Mouse (Mus musculus) heart, adult 9 months (tissue): Measurements from ENCODE around the gene Ahnak.

Experiments used
- DNase-seq, 2 experiments: peaks; one replicate each; pipeline ENCODE4 v3.0.0; 2022; ENCODE audit warnings: low spot score in 2 of 2

Gene Ahnak

DNA sequence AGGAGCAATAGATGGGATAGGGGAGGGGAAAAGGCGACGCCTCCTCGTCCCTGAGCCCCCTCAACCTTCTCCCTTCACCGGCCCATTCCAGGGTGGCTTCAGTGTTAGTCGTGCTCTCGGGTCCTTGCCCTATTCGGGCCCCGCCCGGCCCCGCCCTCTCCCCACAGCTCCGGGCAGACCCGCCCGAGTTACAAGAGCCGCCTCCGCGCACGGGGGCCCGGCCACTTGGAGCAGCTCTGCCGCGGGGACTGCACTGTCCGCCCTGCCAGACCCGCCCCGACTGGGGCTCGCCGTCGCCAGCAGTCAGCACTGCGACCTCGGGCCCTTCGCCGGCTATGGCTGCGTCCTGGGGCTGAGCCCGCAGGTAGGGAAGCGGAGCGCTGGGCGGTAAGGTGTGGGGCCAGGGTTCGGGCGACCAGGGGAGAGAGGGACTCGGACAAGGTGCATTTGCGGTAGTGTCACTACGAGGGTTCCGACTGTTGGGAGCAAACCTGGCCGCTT, at the start of gene Ahnak:
Gene Ahnak, plus strand, starts transcription at position 219 of the 501 bp plus-strand sequence.
- DNase-seq = peak; percentile 88 to 92

DNA sequence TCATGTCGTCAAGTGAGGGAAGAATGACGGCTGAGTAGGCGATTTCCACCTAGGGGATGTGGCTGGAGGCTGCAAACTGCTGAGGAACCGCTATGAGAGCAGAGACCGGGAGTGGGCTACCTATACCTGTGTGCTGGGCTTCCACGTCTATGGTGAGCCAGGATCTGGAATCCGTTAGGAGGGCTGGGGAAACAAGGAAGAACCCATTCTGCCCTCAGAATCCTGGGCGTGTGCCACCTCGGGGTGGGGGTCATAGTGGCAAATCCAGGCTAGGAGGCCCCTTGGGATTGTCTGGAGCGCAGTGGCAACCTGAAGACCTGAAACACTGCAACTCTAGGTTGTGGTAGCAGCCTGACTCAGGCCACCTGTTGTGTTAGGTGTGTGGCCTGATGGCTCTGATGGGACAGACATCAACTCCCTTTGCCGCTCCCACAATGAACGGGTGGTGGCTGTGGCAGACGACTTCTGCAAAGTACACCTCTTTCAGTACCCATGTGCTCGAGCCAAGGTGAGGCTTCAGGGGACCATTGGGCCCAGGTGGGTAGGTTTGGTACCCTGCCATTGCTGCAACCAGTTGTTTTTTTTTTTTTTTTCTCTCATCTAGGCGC, 48.5 kb upstream of the Ahnak start:
- no peak for DNase-seq

DNA sequence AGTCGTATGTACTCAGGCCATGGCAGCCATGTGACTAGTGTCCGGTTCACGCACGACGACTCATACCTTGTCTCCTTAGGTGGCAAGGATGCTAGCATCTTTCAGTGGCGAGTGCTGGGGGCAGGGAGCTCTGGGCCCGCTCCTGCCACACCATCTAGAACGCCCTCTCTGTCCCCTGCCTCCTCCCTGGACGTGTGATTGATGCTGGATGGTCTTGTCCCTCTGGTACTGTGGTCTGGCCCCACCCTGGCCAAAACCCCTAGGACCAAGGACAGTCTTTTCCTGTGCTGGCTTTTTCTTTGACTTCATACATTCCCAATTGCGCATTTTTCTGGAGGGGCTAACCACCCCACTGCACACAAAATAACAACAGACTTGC, 48.0 kb upstream of the Ahnak start:
- no peak for DNase-seq

DNA sequence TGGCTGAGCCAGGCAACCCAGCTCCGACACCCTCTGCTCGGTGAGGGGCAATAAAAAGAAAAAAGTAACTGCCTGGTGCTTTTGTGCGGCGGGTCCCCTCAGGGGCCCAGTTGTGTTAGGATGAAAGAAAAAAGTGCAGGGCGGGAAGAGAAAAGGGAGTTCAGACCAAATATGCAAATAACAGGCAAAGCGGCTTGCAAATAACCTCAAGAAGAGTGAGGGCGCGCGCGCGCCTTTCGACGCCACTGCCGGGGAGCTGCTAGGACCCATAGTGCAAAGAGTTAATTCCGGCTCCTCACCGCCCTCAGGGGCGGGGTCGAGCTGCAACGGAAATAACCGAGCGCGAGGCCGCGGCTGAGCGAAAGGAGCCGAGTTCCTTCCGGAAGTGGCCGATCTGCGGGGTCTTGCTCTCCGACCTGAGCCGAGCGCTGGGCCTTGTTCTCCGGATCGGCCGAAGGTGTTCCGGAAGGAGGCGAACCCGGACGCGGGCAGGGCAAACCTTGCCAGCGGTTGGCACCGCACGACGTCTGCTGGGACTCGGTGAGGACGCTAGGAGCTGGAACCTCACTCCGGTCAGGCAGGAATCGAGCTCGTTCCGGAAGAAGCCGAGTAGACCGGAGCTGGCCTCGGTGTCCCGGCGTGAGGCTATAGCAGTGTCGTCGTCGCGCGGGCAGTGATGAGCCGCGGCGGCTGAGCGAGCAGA, 47.4 kb upstream of the Ahnak start, which contains the start of gene Mta2:
Gene Mta2, plus strand, starts transcription at position 361 of the 703 bp plus-strand sequence.
- peak; percentile 90 to 93 for DNase-seq

DNA sequence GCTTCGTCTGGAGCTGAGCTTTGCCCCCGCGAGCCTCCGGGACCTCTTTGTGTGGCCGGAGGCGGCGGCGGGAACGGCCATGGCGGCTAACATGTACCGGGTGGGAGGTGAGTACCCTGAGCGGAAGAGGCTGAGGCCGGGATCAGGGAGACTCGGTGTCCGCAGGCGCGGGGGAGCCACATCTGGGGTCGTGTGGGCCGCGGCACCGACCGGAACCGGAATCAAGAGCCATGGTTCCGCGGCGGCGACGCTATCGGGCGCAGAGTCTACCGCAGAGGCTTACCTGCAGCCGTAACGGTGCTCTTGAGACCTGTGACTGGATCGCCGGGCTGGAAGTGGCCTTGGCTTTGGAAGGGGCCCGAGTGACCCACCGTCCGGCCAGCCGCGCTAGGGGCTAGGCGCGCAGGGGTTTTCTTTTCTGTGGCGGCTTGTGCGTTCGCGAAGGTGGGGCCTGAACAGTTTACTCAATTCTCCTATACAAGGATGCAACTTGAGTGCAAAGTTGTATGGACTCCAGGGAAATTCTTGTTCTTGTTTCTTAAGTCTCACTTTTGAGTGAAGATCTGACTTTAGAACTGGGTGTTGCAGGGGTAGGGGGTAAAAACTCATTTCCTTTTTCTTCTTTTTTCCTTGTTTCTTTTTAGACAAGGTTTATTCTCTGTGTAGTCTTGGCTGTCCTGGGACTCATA, 46.7 kb upstream of the Ahnak start:
- peak; percentile 38 to 57 for DNase-seq

GRCm38 (mm10) chr19:8943047-8943446, 46.0 kb upstream of the Ahnak start:
- DNase-seq = no peak

DNA sequence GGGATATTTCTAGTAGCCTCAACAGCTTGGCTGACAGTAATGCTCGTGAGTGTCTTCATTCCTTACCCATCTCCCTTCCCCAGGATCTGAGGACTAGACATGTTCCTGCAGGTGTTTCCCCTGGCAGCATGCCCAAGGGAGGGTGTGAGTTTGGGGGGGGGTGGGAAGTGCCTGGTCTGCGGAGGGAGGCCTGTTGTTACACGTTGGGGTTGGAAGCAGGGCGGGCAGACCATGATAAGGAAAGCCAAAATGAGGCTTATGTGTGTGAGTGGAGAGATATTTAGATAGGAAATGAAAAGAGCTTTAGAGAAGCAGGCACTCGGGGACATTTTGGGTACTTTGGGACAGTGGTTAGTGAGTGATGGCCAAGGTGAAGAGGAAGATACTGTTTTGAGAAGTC, 45.0 kb upstream of the Ahnak start:
- DNase-seq = no peak

DNA sequence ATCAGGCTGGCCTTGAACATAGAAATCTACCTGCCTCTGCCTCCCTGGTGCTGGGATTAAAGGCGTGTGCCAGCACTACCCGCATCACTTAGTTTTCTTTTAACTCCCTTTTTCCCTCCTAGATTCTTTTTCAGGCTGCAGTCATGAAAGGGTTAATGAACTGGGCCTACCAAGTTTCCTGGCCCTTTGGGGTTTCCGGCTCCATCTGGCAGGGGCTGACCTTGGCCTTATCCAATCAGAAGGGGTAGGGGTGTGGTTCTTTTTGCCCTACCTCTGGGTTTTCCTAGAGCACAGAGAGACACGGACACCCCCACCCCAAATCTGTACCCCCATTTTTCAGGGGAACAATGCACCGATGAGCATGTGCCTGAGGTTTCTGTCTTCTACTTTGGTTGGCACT, 44.3 kb upstream of the Ahnak start:
- peak; percentile 56 to 73 for DNase-seq

DNA sequence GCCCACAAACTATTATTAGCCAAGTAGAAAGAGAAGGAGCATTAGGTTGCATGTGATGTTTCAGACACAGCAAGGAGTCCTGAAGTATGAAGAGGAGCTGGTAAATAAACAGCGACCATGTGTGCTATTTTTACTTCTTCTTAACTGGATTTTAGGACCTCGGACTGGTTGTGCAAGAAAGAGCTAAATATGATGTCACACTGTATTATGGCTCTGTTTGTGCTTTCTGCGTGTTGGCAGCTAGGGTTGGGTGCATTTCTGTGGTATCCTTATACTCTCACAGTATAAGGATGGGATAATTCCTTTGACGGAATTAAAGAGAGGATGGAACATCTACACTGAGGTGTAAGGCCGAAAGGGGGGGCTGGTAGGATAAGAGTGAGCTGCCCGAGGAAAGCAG, 43.8 kb upstream of the Ahnak start:
- DNase-seq = no peak

- DNase-seq = no peak
Measured at GRCm38 (mm10) chr19:8946929-8947328, 42.2 kb upstream of the Ahnak start.

GRCm38 (mm10) chr19:8950190-8950589, 38.9 kb upstream of the Ahnak start:
- DNase-seq = no peak

DNA sequence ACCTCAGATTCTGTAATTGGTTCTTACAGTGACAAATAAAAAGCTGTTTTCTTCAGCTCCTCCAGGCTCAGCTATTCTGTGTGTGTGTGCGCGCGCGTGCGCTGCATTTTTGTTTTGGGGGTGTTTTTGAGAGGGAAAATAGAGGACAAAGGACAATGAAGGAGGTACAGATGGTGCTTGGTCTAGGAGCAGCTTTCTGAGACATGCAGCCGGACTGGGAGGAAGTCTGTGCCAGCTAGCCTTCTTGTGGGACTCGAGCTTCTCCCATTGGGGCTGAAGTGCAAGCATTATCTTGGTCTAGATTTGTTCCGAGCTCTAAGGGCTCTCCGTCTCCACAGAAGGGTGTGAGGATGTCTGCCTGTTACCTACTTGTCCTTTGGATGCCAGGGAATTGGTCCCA, 36.8 kb upstream of the Ahnak start:
- no peak for DNase-seq

GRCm38 (mm10) chr19:8953135-8954039, 35.7 kb upstream of the Ahnak start, which contains the start of gene Tut1:
Gene Tut1, plus strand, starts transcription at chr19:8953847.
- peak; percentile 92 to 96 for DNase-seq

GRCm38 (mm10) chr19:8954171-8954570, 34.9 kb upstream of the Ahnak start:
- no peak for DNase-seq

GRCm38 (mm10) chr19:8962256-8962655, 26.8 kb upstream of the Ahnak start:
- DNase-seq = no peak

DNA sequence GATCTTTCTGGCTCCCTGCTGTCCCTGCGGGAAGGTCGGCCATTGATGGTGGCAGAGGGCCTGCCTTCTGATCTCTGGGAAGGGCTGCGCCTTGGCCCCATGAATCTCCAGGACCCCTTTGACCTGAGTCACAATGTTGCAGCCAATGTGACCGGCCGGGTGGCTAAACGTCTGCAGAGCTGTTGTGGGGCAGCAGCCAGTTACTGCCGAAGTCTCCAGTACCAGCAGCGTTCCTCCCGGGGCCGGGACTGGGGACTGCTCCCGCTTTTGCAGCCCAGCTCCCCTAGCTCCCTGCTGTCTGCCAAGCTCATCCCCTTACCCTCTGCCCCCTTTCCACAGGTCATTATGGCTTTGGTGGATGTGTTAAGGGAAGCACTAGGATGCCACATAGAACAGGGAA, 24.0 kb upstream of the Ahnak start:
- no peak for DNase-seq

DNA sequence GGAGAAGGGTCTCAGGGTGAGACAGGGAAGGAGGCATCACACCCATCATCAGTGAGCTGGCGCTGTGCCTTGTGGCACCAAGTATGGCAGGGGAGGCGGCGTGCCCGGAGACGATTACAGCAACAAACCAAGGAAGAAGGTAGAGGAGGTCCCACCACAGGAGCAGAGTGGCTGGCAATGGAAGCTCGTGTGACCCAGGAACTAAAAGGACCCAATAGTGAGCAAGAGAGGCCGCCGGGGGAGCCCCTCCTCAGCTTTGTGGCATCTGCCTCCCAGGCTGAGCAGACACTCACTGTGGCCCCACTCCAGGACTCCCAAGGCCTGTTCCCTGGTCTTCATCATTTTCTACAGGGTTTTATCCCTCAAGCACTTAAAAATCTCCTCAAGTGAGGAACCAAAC, 23.3 kb upstream of the Ahnak start:
- DNase-seq = peak in 1 of 2 experiments; percentile 39

DNA sequence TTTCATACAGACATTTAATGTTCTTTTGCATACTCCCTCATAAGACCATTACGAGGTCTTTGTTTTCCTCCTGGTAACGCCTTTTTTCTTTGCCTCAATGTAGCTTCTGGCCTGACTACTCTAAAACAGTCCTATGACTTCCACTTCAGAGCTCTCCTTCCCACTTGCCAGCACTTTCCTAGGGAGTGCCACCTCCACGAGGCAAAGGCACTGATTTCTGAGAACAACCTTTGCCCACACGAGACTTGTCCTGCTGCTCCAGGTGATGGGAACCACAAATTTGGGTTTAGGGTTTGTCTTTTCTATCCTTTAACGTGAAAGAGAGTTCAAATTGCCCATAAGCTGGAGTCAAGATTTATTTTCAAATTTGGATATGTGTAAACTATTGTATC, 22.9 kb upstream of the Ahnak start:
- no peak for DNase-seq

DNA sequence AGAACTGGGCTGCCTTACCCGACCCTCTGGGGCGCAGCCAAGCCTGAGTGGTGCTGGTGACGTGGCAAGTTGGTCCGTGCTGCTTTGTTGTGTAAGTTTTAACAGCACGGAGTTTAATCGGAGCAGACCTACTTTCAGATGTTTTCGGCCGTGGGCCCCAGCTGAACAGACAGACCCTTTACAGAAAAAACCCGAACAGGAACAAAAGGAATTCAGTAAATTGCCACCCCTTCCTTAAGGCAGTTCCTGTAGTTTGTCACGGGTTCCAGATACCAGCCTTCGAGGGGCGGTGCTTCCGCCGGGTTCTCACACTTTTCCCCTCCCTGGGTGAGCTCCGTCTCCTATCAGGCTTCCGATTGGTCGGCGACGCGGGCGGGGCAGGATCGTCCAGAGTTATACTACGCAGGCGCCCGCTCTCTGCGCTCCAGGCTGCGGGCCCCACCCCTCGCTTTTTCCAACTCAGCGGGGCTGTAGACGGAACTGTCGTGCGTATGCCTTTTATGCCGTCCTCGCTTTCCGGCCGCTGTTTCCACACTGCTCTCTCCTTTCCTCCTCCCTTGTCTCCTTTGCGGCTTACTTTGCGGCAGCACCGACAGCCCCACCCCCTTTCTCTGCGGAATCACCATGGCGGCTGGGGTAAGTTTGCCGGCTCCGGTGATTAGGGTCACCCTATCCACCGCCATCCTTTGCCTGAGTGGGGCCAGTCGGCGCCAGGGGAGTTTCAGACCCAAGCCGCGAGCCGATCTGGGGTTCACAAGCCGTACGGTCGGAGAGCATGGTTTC, 22.3 kb upstream of the Ahnak start, which contains the start of gene Eef1g:
Gene Eef1g, plus strand, starts transcription at position 452 of the 783 bp plus-strand sequence.
- DNase-seq = peak; percentile 100

- no peak for DNase-seq
Measured at GRCm38 (mm10) chr19:8967373-8967743, 21.7 kb upstream of the Ahnak start.

- no peak for DNase-seq
Measured at GRCm38 (mm10) chr19:8967893-8968292, 21.2 kb upstream of the Ahnak start.
